Mouse (Mus musculus) layer of hippocampus, adult 8-10 months (tissue): ENCODE results near the gene Srpr. TPM values are rescaled to one million over a fixed set of nuclear protein-coding genes. Genes with fewer than 3 reads are reported as not detected.

ENCODE experiments used
- DNase-seq, 2 experiments: peaks; one replicate each; pipeline ENCODE4 v3.0.0; 2022; ENCODE audit warnings: low spot score in 2 of 2
- total RNA-seq, 4 experiments: library from RNA; stranded (reverse); gene quantifications; 2 replicates each; pipeline ENCODE4 v1.2.4; 2022

Gene Srpr
- 10 to 100 TPM; 62.5 to 86.8 (median 73.2) TPM for total RNA-seq

DNA sequence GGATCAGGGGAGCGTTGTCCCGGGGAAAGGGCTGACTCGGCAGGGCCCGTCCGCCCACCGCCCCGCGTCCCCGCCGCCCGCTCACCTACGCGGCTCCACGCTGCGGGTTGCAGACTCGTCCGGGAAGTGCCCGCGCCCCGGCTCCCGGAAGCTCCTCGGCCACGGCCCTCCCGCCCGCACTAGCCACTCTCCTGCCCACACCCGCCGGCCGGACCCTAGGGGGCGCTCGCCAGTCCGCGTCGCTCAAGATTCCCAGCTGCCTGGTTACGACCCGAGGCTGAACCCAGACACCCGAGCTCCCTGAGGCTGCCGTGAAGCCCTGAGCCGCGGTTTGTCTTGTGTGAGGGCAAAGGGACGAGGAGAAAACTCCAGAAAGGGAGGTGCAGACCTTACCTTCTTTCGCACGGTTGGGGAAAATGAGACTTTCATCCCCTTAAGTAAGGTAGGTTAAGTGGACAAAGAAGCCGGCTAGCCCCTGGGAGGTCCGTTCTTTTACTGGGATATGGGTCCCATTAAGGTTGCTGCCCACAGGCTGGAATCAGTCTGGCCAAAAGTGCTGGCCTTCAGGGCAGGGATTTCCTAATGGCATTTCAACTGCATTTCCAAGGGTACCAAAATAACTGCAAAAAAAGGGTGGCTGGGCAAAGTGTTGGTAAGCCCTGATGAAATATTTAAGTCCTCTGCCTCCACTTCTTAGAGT is at the start of gene Srpr, which contains the start of gene Tirap:
Gene Srpr (plus strand): TSS at position 404 of the 700 bp plus-strand sequence.
Gene Tirap (minus strand): TSS at position 520 of the 700 bp plus-strand sequence.
- peak; percentile 61 to 71 for DNase-seq

DNA sequence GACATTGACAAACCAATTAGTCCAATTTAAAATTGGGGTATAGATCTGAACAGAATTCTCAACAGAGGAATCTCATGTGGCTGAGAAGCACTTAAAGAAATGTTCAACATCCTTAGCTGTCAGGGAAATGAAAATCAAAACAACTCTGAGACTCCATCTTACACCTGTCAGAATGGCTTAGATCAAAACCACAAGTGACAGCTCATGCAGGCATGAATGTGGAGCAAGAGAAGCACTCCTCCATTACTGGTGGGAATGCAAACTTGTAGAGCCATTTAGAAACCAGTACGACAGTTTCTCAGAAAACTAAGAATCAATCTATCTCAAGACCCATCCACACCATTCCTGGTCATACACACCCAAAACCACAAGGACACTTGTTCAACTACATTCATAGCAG is 47.1 kb upstream of the Srpr start:
- no peak for DNase-seq

DNA sequence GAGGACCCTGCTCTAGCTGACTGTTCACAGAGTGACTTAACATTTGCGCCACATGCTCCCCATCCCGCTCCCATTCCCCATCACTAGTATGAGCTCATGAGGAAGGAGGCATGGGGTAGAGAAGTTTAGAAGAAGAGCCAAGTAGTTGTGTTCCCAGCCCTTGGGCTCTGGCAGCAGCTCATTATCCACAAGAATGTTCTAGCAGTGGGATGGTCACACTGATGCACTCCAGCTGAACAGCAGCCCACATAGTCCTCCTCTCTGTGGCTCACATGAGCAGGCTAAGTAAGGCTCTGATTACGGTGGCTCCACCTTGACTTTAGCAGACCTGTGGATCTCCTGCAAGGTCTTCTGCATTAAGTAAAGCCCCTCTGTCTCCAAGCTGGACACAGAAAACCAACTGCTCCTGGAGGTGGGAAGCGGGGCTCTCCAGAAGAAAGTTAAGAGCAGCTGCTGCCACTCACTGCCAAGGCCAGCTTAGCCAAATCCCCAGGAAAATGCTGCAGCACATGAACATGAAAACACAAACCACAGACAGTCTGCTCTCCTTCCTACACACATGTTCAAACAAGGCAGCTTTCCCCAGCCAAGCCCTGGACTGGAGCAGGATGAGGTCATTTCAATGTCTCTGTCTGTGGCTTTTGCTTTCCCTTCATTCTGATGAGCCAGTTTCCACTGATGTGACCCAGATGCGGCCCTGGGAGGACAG is 43.8 kb upstream of the Srpr start:
- DNase-seq = peak in 1 of 2 experiments; percentile 53

DNA sequence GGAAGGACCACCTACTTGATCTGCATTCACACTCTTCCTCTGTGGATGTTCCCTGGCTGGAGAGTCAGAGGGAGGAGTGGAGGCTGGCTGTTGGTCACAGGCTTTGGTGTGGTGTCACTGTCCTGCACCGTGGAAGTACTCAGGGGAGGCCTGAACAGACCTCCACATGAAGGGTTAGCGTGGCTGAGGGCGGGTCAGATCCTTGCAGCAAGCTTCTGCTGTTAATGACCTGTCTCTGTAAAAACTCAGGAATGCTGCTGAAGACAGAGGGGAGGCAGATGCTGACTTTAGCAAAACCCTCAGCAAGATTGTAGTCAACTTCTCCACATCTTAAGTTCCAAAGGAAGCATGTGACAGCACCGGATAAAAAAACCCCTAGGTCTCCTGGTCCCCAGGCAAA is 43.1 kb upstream of the Srpr start:
- DNase-seq = no peak

DNA sequence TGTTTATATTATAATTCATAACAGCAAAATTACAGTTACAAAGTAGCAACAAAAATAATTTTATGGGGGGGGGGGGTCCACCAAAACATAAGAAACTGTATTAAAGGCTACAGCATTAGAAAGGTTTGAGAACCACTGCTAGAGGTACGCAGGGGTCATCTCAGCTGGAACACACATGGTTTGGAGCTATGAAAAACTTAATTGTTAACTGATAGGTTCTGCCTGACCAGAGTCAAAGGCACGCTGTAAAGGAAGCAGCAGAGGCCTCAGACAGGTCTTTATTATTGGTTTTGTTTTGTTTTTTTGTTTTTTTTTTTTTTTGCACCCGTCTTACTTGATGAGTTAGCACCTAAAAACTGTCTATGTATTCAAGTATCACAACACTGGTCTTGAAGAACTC is 41.5 kb upstream of the Srpr start:
- no peak for DNase-seq

DNA sequence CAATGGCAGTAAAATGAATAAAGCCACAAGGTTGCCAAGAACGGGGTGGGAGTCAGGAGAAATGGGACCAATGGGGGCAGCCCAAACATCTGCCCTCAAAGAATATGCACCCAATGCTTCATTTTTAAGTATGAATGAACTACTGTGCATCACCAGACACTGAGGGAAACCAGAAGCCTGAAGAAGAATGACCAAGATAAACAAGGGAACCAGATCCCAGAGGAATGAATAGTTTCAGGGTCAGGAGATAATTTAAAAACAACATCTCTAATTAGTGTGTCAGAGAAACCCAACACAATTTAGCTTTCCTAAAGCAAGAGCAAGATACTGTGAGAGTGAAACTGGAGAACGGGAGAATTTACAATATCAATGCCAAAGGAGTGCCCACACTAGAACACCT is 39.3 kb upstream of the Srpr start:
- no peak for DNase-seq

DNA sequence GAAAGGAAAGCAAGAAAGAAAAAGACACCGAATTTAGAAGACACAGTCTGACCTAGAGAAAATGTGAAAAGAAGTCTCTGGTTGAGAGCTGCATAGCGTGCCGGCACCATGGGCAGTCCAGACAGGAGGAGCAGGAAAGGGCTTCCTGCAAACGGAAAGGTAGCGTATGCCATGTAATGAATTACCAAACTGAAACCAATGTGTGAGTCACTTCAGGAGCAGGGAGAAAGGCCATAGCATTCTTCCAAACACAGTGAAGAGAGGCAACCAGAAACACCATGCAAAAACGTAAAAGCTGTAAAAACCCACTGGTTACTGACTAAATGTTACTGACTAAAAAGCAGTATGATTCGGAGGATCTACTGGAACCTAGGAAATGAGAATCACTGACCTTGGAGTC is 38.3 kb upstream of the Srpr start:
- DNase-seq = no peak

DNA sequence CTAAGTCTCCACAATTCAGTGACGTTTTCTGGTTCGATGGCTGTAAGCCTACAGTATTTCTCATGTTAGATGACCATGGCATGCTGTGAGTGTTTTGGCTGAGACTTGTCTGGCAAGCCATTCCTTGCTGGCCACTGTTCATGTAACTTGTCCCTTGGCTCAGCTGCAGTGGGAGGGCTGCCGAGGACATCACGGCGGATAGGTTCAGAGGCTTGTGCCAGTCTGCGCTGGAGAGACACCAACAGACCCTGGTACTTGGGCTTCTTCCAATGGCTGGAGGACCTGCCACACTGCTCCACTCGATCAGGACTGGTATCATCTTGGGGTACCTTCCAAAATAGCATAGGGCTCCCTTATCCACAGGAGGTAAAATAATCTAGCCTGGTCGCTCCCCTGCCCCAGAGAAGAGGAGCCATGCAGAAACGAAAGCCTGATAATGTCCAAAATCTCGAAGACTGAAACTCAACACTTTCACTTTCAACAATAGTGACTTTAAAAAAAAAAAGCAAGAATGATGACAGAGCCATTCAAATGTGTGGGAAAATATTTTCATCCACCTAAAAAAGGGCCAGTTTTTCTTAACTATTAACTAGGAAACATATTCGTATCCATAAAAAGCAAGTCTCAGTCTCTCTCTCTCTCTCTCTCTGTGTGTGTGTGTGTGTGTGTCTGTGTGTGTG is 36.8 kb upstream of the Srpr start:
- peak in 1 of 2 experiments; percentile 37 for DNase-seq

DNA sequence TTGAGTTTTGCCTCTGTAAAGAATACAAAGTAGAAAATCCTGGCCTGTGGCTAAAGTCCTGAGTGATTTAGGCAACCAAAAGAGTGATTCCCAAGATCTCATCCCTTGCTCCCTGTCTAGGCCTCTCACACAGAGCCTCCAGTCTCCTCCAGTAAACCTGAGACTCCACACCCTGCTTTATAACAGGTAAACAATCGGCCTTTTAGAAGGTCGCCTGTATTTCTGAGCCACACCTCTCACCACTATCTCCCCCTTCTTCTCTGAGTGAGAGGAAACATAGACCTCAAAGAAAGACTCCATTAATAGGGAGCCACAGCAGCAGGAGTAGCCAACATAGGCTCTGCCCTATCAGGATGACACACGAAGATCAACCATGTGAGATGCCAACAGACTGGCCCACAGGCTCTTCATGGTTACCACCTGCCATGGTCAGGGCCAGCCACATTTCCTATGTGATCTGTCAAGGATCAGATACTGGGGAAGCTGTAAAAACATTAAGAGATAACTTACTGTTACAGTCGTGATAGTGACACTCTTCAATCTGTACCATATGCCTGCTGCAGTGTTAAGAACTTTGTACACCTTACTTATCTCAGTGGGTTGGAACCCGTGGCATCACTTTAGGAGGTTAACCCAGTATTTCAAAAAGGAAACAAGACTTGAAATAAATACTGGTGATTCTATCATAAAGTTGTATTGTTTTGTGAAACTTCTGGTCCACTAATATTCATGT is 35.7 kb upstream of the Srpr start:
- no peak for DNase-seq

DNA sequence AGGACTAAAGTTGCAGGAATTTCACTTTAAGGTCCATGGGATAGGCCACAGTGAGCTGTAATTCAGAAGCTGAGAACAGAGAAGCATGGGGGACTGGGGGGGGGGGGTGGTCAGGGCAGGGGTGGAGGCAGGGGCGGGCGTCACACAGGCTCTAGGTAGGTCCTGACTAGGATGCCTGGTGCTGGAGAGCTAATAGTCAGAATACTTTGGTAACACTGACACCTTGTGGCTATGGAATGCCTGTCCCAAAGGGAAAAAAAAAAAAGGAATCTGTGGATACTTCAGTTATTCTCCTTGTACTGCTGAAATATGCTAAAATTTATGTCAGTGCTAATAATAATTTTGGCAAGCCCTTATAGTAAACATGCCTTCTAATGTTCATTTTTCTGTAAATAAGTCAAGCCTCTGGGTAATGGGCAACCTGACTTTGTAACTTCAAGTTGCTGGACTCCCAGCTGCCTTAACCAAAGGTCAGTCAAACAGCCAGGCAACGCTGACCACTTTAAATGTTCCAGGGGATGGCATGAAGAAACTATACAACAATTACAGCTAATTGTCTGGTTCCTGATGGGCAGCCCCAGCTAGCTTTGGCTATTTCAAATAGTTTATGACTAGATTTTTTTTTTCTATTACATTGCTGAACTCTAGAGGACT is 33.7 kb upstream of the Srpr start:
- DNase-seq = no peak

DNA sequence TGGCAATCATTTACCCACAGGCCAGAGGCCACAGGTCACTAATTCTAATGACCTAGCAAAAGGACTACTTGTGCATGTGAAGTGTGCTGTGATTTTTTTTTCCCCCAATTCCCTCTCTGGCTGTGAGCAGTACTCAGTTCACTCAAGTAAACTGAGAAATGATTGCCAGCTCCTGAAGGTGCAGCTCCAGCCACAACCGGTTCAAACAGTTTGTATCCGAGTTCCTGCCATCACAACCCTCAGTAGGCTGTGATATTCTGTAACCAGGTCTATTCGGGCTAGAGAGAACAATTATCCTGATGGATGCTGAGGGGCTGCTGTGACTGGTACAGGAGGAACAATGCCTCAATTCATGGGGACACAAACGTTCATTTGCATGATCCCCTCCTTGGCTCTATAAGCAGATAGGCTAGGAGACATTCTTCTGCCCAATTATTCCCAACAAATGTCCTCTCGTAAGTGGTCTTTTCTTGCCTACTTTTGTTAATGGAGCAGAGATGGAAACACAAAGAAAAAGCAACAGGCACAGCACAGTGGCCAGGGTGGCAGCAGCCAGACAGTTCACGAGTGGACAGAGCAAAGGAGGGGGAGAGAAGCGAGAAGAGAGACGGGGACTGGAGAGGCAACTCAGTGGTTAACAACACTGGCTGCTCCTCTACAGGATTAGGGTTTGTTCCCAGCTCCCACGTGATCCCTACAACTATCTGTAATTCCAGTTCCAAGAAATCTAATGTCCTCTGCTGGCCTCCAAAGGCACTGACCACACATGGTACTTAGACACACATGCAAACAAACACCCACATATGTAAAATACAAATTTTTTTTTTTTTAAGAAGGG is 33.0 kb upstream of the Srpr start:
- DNase-seq = no peak

DNA sequence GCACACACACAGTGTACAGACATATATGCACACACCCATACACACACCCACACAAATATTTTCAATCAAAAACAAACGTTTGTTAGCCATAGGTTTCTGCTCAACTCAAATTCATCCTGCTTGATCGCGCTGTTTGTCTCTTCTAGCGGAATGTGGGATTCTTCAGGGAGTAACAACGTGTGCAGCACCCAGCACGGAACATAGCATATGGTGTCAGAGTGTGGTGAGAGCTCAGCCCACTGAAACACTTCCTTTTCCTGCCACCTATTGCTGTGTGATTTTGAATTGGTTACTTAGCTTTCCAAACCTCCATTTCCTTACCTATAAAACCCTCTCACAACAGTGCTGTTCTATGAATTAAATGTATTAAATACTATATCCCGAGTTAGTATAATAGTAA is 29.9 kb upstream of the Srpr start:
- DNase-seq = no peak

DNA sequence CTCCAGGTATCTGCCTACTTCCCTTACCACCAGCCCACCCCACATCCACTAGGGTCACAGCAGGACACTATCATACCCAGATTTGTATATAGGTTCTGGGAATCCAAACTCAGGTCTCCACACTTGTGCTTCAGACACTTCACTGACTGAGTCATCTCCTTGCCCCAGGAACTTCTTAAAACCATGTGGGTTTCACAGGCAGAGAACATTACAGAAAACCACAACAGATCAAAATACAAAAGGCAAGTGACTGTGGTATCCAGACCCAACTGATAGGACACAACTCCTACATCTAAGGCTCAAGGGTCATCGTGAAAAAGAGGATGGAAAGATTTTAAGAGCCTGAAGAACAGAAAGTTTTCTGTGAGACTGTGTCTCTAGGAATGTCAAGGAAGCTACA is 26.6 kb upstream of the Srpr start:
- DNase-seq = no peak

DNA sequence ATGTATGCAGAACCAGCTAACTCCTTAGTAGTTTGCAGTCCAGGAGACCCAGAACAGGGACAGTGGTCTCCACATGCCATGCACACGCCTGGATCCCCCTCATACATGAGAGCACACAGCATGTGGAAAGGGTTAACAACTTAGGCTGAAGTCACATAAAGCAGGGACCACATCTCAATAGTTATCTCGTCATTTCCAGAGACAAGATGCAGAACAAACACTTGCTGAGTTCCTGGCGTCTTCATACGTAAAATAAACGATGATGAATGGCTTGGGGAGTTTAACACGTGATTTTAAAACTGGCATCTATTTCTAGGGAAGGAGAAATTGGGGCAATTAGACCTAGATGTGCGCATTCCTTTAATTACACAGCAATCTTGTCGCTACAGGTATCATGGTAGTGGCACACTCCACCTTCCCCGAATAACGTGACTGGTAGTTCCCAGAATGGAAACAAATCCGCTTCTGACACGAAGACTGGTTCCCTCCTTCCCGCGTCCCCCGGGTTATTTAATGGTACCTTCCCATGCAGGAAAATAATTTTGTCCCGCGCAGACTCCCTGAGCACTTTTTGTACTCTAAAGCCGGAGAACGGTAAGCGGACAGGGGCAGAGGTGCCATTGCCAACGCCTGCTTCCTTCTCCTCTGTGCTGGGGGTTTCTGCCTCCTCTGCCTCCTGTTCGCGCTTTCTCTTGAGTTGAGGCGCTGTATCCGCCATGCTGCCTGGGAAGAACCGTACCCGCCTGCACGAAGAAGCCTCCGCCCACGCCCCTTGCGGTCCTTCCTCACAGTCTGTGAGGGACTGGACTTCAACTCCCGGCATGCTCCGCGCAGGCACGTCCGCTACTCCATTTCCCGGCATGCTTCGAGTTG is 24.5 kb upstream of the Srpr start, which contains the start of gene Dcps:
Gene Dcps (minus strand): TSS at position 811 of the 873 bp plus-strand sequence.
- peak; percentile 92 to 95 for DNase-seq

DNA sequence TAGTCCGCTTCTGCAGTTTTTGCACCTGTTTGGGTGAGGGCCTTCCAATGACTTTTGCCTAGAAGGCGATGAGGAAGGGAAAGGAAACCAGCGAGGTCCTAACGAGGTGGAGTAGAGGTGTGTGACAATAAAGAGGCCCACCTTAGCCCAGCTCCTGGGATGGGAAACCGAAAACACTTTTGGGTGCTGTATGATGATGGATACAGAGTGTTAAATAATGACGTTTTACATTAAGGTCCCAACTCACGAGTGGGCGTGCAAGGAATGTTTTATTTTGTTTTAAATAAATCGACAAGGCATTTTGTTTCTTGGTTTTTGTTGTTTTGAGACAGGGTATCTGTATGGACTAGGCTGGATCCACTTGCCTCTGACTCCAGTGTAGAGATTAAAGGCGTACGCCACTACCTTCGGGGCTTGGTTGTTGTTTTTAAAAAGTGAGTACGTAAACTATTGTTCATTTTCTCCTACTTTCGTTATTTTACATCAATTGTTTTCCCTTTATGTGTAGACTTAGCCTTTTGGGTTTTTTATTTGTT is 23.8 kb upstream of the Srpr start:
- no peak for DNase-seq

DNA sequence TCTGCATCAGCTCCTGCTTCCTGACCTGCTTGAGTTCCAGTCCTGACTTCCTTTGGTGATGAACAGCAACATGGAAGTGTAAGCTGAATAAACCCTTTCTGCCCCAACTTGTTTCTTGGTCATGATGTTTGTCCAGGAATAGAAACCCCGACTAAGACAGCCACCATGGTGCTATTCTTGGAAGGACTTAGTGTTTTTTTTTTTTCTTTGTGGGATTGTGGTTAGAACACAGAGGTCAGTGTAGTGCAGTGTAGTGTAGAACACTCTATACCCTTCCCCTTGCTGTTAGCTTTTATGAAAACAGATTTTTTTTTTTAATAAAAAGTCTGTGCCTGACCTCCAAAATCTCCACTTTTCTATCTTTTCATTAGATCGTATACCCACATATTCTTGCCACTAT is 17.1 kb upstream of the Srpr start:
- DNase-seq = no peak

DNA sequence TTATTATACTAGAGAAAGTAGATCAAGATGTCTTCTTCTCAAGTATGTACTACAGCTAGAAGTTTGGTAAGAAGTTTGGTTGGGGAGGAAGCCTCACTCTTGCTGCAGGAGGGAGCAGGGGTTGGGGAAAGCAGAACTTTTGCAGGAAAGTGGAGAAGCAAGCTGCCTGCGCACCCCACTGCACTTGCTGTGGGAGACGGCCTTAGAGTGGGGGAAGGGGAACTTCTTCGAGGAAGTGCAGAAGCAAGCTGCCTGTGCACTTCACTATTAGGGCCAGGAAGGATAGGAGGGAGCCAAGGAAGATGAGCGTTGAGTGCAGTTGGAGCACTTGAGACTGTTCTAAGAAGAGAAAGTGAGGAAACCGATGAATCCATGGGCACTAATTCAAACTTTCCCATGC is 16.6 kb upstream of the Srpr start:
- no peak for DNase-seq

DNA sequence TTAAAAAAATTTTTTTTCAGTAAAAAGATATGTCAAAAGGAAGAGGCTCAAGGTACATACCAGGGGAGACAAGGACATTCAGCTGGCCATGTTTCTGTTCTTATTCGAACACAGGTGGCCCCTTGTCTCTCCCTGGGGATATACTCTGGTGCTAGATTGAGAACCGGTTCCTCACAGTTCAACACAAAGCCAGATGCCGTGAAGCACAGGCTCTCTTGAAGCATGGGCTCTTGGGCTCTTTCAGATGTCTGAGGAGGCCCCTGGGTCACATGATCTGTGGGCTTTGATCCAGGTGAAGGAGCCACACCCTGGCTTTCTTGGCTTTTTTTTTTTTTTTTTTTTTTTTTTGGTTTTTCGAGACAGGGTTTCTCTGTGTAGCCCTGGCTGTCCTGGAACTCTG is 13.5 kb upstream of the Srpr start:
- no peak for DNase-seq

DNA sequence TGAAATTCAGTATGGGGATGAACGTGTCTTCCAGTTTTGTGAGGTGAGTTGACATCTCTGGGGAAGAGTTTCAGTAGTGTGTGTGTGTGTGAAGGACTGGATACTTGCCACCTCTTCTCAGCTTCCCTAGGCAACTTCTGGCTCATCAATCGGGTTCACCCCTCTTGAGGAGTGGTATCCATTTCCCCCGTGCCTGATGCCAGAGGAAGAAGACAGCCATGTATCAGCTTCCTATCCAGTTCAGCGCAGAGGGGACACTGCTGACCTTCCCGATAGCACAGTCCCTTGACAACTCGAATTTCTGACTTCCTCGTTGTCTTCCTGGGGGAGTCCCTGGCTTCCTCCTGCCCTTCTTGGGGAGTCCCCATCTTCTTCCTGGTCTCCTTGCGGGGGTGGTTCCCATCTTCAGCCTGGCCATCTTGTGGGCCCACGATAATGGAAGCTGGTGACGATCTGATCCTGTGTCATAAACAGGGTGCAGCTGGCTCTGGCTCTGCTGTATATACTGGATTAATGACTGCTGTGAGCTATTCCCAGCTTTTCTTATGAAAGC is 12.5 kb upstream of the Srpr start:
- no peak for DNase-seq
